Mouse (Mus musculus) limb, embryonic 11.5 days (tissue): ENCODE results near the gene F5. TPM values are rescaled to one million over a fixed set of nuclear protein-coding genes. Genes with fewer than 3 reads are reported as not detected.

ENCODE experiments used
- ATAC-seq: fragments of 200-750 bp; cut with Nextera tagmentation; 2 replicates; pipeline ENCODE4 v1.8.0; 2017; ENCODE audit warnings: low read depth; ENCODE audit not compliant: insufficient number of reproducible peaks, low FRiP score, low TSS enrichment
- DNase-seq: peaks from one replicate; pipeline ENCODE4 v3.0.0-alpha.2; 2015; ENCODE audit warnings: low spot score
- H3K27ac ChIP-seq: fragments of 300-500 bp; sonication (generic); replicated peaks from 2 replicates; pipeline ENCODE4 v1.5.1; 2014; ENCODE audit warnings: low read depth, mild to moderate bottlenecking, low read length
- H3K27me3 ChIP-seq: fragments of 300-500 bp; sonication (generic); 2 replicates; pipeline ENCODE4 v1.6.1; 2014; ENCODE audit warnings: mild to moderate bottlenecking, low read length, mixed read lengths; ENCODE audit not compliant: control insufficient read depth, insufficient read depth
- H3K36me3 ChIP-seq: fragments of 300-500 bp; sonication (generic); 2 replicates; pipeline ENCODE4 v1.6.1; 2014; ENCODE audit warnings: mild to moderate bottlenecking, low read length, moderate library complexity, mixed read lengths; ENCODE audit not compliant: control insufficient read depth, insufficient read depth
- H3K4me1 ChIP-seq: fragments of 300-500 bp; sonication (generic); 2 replicates; pipeline ENCODE4 v1.6.1; 2014; ENCODE audit warnings: low read length, mixed read lengths; ENCODE audit not compliant: control insufficient read depth, insufficient read depth
- H3K4me2 ChIP-seq: fragments of 300-500 bp; sonication (generic); 2 replicates; pipeline ENCODE4 v1.6.1; 2014; ENCODE audit warnings: low read depth, mild to moderate bottlenecking, moderate library complexity; ENCODE audit not compliant: severe bottlenecking
- H3K4me3 ChIP-seq: fragments of 300-500 bp; sonication (generic); 2 replicates; pipeline ENCODE4 v1.5.1; 2014; ENCODE audit warnings: low read depth, low read length
- H3K9ac ChIP-seq: fragments of 300-500 bp; sonication (generic); 2 replicates; pipeline ENCODE4 v1.6.1; 2014; ENCODE audit warnings: mild to moderate bottlenecking, low read length
- H3K9me3 ChIP-seq: fragments of 300-500 bp; sonication (generic); 2 replicates; pipeline ENCODE4 v1.6.1; 2016; ENCODE audit warnings: low read length; ENCODE audit not compliant: control insufficient read depth
- WGBS: fragments of 180-500 bp; shearing (Covaris S2); extraction: QIAGEN DNeasy Blood & Tissue Kit; methylation state at CpG from one replicate; pipeline ENCODE4 v1.1.7; 2014; 5-methylcytosine and 5-hydroxymethylcytosine counted together
- polyA plus RNA-seq: library from polyadenylated mRNA; unstranded; fragments of >200 nt; fragmentation: Nextera tagmentation; extraction: Ambion mirVana; gene quantifications from 2 replicates; pipeline ENCODE4 v1.2.1, GENCODE M21; 2014

Gene F5
- polyA plus RNA-seq, 1 experiment from 2014 or later = 0.35 TPM

DNA sequence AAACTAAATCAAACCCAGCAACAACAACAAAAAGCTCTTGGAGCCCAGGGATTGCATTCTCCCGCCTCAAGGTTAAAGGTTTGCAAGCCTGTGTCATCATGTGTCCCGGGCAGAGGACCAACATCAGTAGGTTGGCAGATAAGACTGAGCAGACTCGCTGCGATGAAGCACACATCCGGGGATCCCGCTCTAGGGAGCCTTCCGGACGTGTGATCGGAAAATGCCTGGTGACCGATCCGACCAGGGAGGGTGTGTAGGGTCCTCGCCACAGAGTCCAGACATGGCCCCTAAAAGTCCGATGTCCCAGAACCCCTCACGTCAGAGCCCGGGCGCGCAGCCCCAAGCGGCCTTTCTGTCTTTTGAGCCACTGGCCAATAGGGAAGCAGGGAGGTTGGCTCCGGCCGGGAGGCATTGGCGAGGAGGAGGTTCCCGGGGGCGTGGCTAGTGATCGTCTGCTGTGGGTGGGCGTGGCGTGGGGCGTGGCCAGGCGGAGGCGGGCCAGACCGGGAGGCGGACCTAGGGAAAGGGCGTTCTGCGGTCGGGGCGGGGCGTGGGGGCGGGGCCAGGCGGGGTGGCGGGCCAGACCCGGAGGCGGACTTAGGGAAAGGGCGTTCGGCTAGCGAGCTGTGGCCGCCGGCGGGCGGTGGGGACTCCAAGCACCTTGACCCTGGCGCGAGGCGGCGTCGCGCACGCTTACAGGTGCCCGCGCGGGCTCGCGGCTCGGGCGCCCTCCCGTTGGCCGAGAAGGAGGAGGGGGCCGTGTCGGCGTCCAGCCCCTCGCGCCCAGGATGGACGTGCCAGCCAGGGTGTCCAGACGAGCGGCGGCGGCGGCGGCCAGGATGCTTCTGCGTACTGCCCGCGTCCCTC, 97.1 kb downstream of the F5 start, which contains the start of gene Slc19a2:
Gene Slc19a2 (plus strand): TSS at position 582 of the 867 bp plus-strand sequence.
- Histone ChIP-seq H3K36me3 (no peaks in the 10 kb centered on the region), H3K27me3 (no peaks in the 10 kb centered on the region), H3K4me2 (peak within 1 kb of the TSS; percentile 86), H3K4me1 (peaks cover 14% of the 10 kb centered on the region), H3K4me3 (peak within 1 kb of the TSS; percentile 66), H3K9ac (peak within 1 kb of the TSS; percentile 63), H3K27ac (no peak within 1 kb of the TSS), H3K9me3 (no peaks in the 10 kb centered on the region)
- ATAC-seq = peak; percentile 96
- WGBS = under 1% methylated on average over 50 of the region's 79 CpGs
- DNase-seq = peak; percentile 100

DNA sequence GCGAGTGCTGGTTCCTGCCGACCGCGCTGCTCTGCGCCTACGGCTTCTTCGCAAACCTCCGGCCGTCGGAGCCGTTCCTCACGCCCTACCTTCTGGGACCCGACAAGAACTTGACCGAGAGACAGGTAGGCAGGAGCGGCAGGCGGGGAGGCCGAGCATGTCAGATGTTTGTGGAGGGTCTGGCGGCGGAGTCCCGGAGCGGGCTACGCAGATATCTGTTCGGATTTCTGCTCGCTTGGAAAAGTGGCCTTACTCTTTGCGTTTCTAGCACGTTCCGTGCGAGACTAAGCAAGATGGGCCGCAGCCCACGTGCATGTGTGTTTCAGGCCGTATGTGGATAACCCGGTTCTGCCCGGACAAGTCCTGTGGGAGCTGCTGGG, 97.7 kb downstream of the F5 start:
- Histone ChIP-seq H3K4me3 (peak overlapping the region; percentile 66), H3K36me3 (no peaks in the 10 kb centered on the region), H3K27ac (no peak overlapping the region), H3K9me3 (no peaks in the 10 kb centered on the region), H3K4me2 (peak overlapping the region; percentile 86), H3K4me1 (peaks cover 14% of the 10 kb centered on the region), H3K9ac (peak overlapping the region; percentile 63), H3K27me3 (no peaks in the 10 kb centered on the region)
- ATAC-seq (peak; percentile 10; the same call in 1 of the 2 replicates), DNase-seq (no peak)
- under 1% methylated on average over 33 of the region's 33 CpGs for WGBS

DNA sequence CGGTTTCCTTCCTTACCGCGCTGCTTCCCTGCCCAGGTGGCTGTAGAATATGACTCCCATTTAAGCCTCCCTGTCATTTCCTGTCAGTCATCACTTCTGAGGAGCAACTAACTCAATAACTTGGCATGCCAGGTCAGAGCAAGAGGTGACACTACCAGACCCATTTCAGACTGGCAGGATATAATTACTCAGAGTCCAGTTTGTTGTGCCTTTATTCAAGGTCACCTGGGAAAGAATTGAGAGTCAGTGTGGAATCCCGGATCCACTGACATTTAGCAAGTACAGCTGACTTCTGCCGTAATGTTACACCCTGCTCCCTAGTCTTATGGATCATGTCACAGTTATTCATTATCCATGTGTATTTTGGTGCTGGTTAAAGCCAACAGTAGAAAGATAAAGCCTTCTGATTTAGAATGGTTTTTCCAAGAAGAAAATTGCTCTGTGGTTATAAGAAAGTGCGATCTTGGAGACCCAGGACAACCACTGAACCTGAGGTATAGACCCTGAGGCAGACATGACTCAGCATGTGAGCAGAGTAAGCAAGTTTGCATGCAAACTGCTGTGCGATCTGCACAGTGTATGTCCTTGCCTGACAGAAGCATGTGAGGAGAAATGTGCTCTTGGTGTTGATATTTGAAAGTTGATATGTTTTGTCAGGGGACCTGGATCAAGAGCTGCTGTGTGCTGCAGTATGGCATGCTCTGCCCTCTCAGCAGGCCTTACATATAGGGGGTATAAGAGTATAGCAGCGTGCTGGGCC, 98.9 kb downstream of the F5 start:
- H3K4me2 ChIP-seq = peak overlapping the region; percentile 86
- H3K27me3 ChIP-seq = no peaks in the 10 kb centered on the region
- peak overlapping the region; percentile 66 for H3K4me3 ChIP-seq
- H3K9me3 ChIP-seq = no peaks in the 10 kb centered on the region
- no peak overlapping the region for H3K27ac ChIP-seq
- peaks cover 14% of the 10 kb centered on the region for H3K4me1 ChIP-seq
- WGBS = 62% methylated on average over 8 of the region's 8 CpGs
- H3K36me3 ChIP-seq = no peaks in the 10 kb centered on the region
- no peak for DNase-seq
- ATAC-seq = no peak
- H3K9ac ChIP-seq = no peak overlapping the region

DNA sequence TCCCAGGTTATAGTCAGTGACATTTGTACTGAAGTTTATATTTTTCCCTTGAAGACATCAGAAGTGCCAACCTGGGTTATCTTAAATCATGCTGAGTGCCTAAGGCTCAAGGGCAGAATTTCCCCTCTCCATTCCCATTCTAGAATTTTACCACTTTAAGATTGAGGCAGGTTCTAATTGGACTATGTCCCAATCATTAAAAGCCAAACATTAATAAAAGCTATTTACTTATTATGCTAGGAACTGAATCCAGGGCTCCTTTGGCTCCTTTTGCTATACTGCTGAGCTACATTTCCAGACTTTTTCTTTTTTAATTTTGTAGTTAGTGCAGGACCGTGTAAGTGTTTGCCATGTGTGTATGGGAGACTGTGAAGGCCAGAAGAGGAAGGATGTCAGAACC, 99.8 kb downstream of the F5 start:
- no peaks in the 10 kb centered on the region for H3K9me3 ChIP-seq
- no peak overlapping the region for H3K27ac ChIP-seq
- H3K4me3 ChIP-seq = no peak overlapping the region
- H3K27me3 ChIP-seq = no peaks in the 10 kb centered on the region
- 88% methylated on average over 1 of the region's 1 CpGs for WGBS
- peaks cover 14% of the 10 kb centered on the region for H3K4me1 ChIP-seq
- ATAC-seq (no peak), DNase-seq (no peak)
- no peak overlapping the region for H3K9ac ChIP-seq
- no peaks in the 10 kb centered on the region for H3K36me3 ChIP-seq
- H3K4me2 ChIP-seq = no peak overlapping the region

DNA sequence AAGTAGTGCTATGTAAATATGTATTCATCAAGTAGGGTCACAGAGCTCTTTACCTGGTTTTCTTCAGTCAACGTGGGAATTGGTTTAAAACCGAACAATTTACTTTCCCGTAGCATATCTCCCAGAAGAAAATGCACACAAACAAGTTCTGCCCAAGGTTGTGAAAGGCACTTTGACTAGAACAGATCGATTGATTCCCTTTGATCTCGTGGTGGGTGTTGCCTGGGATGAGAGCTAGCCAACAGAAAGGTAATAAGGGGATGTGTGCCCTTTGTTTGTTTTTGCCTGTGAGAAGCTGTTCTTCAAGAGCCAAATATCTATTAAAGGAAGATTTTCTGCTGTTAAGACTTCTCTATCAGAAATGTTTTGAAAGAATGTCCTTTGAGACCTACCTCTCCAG, 100.9 kb downstream of the F5 start:
- no peak overlapping the region for H3K9ac ChIP-seq
- no peak for ATAC-seq
- H3K9me3 ChIP-seq = no peaks in the 10 kb centered on the region
- H3K27me3 ChIP-seq = no peaks in the 10 kb centered on the region
- H3K27ac ChIP-seq = no peak overlapping the region
- no peak for DNase-seq
- no peak overlapping the region for H3K4me2 ChIP-seq
- WGBS = 68% methylated on average over 5 of the region's 5 CpGs
- no peak overlapping the region for H3K4me3 ChIP-seq
- peaks cover 14% of the 10 kb centered on the region for H3K4me1 ChIP-seq
- H3K36me3 ChIP-seq = 0 out of 2 replicates have a peak, but pooled peaks cover 3% of the 10 kb centered on the region

DNA sequence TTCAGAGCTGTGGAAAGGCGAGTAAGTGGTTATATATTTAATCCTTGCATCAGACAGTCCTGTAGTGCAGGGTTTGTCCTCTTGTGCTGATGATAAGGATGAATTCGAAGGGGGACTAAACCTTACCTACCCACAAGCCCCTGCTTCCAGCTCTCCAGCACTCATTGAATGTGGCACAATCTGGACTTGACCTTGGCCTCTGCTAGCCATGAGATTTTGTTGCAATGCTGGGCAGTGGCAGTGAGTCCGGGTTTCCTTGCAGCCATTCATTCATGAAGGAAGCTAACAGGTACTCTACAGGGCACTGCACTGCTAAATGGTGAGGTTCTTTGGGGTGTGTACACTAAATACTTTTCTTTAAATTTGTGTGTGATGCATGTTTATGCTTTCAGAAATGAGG, 103.2 kb downstream of the F5 start:
- Histone ChIP-seq H3K4me2 (no peak overlapping the region), H3K4me1 (peaks cover 8% of the 10 kb centered on the region), H3K27me3 (no peaks in the 10 kb centered on the region), H3K4me3 (no peak overlapping the region), H3K9me3 (no peaks in the 10 kb centered on the region), H3K27ac (no peak overlapping the region), H3K36me3 (0 out of 2 replicates have a peak, but pooled peaks cover 3% of the 10 kb centered on the region), H3K9ac (no peak overlapping the region)
- WGBS = 84% methylated on average over 3 of the region's 3 CpGs
- DNase-seq (no peak), ATAC-seq (no peak)

DNA sequence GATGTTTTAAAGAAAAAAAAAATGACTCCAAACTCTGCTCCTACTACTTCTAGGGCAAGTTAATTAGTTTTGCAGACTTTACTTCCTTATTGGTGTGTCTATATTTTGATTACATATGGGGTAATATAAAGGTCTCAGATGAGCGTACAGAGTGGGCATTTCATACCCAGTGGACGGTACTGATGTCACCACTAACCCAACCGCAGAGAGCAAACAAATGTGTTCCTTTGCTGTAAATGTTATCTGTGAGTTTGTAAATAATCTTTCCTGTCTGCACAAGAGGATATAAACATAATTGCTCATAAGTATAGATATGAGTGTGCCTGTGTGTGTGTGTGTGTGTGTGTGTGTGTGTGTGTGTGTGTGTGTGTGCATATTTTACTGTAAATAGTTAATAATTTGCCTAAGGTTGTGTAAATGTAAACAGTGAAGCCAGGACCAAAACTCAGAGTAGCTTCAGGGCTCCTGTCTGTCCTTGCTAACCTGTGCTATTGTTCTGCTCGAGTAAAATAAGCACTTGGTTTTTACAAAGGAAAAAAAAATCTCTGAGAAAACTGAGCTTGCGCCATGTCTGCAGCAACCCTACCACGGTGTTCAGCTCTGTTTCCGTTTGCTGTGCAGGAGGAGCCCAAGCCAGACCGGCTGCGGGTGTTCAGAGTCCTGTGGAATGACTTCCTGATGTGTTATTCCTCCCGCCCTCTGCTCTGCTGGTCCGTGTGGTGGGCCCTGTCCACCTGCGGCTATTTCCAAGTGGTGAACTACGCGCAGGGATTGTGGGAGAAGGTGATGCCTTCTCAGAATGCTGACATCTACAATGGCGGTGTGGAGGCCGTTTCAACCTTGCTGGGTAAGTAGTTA, 108.8 kb downstream of the F5 start:
- H3K27me3 ChIP-seq = no peaks in the 10 kb centered on the region
- WGBS = 84% methylated on average over 16 of the region's 16 CpGs
- no peak for ATAC-seq
- no peak overlapping the region for H3K4me2 ChIP-seq
- H3K27ac ChIP-seq = no peak overlapping the region
- DNase-seq = no peak
- no peaks in the 10 kb centered on the region for H3K9me3 ChIP-seq
- H3K9ac ChIP-seq = no peak overlapping the region
- no peaks in the 10 kb centered on the region for H3K4me1 ChIP-seq
- H3K36me3 ChIP-seq = 0 out of 2 replicates have a peak, but pooled peaks cover 3% of the 10 kb centered on the region
- no peak overlapping the region for H3K4me3 ChIP-seq

DNA sequence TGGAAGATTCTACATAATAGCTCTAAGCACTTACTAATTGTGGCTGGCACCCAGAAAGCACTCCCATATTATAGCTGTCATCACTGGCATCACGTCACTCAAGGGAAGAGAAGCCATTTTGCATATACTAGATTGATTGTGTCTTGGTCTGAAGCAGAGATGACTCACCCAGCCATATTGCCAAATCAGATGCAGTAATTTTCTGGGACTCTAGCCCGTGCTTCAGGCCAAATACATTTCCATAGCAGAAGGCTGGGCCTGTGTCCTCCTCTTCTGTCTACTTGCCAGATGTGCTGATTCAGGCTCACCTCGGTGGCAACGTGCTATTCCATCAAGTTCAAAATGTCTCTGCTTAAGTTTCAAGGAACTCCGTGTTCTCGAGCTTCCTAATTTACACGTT, 109.9 kb downstream of the F5 start:
- ATAC-seq (no peak), DNase-seq (no peak)
- Histone ChIP-seq H3K27ac (no peak overlapping the region), H3K4me3 (no peak overlapping the region), H3K4me2 (no peak overlapping the region), H3K9ac (no peak overlapping the region), H3K4me1 (no peaks in the 10 kb centered on the region), H3K36me3 (0 out of 2 replicates have a peak, but pooled peaks cover 3% of the 10 kb centered on the region), H3K27me3 (no peaks in the 10 kb centered on the region), H3K9me3 (no peaks in the 10 kb centered on the region)
- 92% methylated on average over 7 of the region's 7 CpGs for WGBS
